Mouse (Mus musculus): Measurements from ENCODE around the gene Clic6.

Clic6 gene

GRCm38 (mm10) chr16:92518718-92519117, 33.2 kb downstream of the Clic6 start:
- no peak for ATAC-seq (ENCODE audit: insufficient number of reproducible peaks, low FRiP score, low TSS enrichment)

GRCm38 (mm10) chr16:92519820-92520492, 34.4 kb downstream of the Clic6 start:
- no peak for ATAC-seq (ENCODE audit: insufficient number of reproducible peaks, low FRiP score, low TSS enrichment)

GRCm38 (mm10) chr16:92523351-92523750, 37.8 kb downstream of the Clic6 start:
- ATAC-seq (ENCODE audit: insufficient number of reproducible peaks, low FRiP score, low TSS enrichment) = no peak

DNA sequence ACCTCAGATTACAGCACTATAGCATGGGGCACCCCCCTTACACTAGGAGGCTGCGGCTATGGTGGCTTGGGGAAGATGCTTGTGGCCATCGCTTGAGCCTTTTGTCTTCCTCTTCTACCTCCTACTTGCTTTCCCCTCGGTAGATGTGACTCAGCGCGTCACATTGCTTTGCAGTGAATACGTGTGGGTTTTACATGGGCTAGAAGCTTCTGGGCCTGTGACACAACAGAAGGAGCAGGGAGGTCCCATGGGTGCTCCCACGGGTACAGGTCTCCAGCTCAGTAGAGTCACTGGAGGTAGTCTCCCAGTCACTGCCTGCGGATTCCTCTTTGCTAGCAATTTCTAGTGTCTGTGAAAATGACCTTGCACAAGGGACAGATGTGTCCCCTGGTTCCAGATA, 39.1 kb downstream of the Clic6 start:
- no peak for ATAC-seq (ENCODE audit: insufficient number of reproducible peaks, low FRiP score, low TSS enrichment)

DNA sequence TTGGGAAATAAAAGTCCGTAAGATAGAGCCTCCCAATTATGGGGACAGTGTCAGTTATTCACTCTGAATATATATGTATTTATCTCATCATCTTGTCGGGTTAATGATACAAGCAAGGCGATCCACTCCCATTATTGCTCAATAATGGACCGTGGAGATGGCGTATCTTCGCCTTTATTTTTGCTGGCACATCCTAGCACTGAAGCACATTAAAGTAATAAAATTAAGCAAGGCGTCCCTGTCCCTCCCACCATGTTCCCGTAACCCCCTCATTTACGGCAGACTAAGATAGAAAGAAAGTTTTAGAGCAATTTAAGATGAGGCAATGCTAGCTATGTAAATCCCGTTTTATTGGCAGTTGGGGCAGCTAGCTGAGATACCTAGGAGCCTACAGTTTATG, 40.4 kb downstream of the Clic6 start:
- no peak for ATAC-seq (ENCODE audit: insufficient number of reproducible peaks, low FRiP score, low TSS enrichment)

- no peak for ATAC-seq (ENCODE audit: insufficient number of reproducible peaks, low FRiP score, low TSS enrichment)
Observed at GRCm38 (mm10) chr16:92535258-92535657, 49.7 kb downstream of the Clic6 start.

GRCm38 (mm10) chr16:92538356-92538755, 52.8 kb downstream of the Clic6 start:
- ATAC-seq (ENCODE audit: insufficient number of reproducible peaks, low FRiP score, low TSS enrichment) = no peak

GRCm38 (mm10) chr16:92544264-92544663, 58.7 kb downstream of the Clic6 start:
- no peak for ATAC-seq (ENCODE audit: insufficient number of reproducible peaks, low FRiP score, low TSS enrichment)

DNA sequence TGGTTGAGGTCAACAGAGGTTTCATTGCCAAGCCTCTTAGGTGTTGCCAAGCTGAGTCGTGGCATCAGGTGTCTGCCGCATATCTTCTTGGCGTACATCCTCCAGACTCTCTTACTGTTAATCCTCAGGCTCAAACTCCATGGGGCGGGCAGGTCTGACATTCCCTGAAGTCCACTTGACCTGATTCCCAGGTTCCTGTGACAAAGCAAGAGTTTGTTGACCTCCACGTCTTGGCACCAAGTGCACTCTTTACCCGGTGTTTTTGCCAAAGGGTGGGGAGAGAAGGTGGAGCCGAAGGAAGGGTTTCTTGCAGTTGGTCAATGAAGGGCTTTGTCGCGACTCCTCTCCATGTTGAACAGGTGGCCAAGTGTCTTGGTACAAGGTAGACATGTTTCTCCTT, 63.1 kb downstream of the Clic6 start:
- no peak for ATAC-seq (ENCODE audit: insufficient number of reproducible peaks, low FRiP score, low TSS enrichment)

DNA sequence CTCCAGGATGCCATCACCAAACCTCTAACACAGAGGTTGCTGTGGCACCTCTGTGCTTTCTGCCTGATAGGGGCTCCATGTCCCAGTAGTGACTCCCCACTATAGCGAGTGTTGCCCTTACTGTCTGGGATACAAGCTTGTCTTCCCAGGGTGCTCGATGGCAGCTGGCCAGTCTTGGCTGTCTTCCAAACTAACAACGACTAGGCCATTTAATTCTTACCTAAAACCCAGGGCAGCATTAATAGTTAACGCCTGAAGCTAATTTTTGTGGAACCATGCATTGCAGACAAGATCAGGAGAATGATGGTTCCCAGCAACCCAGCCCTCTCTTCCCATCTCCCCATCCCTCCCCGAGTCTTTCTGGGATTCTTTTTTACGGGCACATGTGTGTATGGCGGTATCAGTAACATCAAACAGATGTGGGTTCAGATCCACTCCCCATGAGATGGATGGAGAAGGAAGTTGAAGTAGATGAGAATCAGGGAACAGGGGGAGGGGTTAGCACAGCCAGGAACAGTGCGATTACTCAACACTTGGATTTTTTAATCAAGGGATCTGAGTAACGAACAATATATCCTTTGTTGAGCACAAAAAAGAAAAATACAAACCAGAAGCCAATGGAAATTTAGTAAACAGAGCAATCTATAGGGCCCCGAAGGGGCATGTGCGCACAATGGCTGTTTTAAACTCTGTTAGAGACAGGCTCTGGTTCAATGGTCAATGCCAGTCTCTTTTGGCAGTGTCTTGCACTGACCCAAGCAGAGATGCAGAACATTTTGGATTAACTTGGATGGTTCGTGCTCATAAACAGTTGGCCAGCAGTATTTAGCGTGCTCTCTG, 66.0 kb downstream of the Clic6 start:
- ATAC-seq (ENCODE audit: insufficient number of reproducible peaks, low FRiP score, low TSS enrichment) = no peak

DNA sequence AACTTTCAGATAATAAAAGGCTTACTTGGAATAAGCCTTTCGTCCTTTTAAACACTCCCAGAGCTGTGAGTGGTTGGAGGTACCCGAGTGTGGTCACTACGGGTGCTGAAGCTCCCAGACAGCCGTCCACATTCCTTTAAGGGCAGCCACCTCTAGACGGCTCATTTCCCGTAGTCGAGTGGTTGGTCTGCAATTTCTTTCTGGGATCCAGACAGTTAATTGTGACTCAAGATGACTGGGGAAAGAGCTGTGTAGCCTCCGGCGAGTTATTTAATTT, 66.5 kb downstream of the Clic6 start:
- ATAC-seq (ENCODE audit: insufficient number of reproducible peaks, low FRiP score, low TSS enrichment) = no peak

GRCm38 (mm10) chr16:92552858-92553257, 67.3 kb downstream of the Clic6 start:
- ATAC-seq (ENCODE audit: insufficient number of reproducible peaks, low FRiP score, low TSS enrichment) = no peak

GRCm38 (mm10) chr16:92555051-92555450, 69.5 kb downstream of the Clic6 start:
- no peak for ATAC-seq (ENCODE audit: insufficient number of reproducible peaks, low FRiP score, low TSS enrichment)

DNA sequence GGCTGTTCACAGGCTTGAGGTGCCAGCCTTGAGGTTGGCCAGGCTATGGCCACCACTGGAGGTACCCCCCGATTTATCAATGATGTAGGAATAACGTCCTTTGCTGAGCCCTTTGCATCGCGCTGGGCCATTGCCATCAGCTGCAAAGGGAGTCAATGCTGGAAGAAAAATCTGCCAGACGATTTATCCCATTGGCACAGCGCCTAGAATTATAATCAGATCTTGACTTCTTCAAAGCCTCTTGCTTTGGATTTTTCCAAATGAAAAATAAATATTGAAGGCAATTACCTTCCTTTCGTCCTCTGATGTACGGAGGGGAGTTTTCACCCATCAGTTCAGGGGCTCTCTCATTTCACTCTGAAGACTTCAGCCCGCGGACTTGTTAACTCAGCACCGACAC, 79.8 kb downstream of the Clic6 start:
- ATAC-seq (ENCODE audit: insufficient number of reproducible peaks, low FRiP score, low TSS enrichment) = no peak

GRCm38 (mm10) chr16:92565708-92566107, 80.2 kb downstream of the Clic6 start:
- ATAC-seq (ENCODE audit: insufficient number of reproducible peaks, low FRiP score, low TSS enrichment) = peak; percentile 81

DNA sequence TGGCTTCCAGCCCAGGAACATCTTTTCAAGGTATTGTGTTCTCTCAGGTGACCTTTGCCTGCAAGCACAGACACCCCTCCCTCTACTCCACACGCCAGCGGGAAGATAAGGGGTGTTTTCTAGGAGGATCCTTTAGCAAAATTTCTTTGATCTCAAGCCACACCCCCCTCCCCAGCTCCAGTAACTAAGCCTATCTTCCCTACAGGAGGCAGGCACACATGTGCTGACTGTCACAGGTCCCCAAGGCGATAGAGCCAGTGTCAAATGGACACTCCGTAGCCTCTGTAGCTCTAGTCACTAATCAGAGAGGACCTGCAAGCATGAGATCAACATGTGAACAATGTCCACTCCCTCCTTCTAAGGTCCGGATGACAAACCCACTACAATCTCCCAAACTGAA, 80.6 kb downstream of the Clic6 start:
- ATAC-seq (ENCODE audit: insufficient number of reproducible peaks, low FRiP score, low TSS enrichment) = no peak

DNA sequence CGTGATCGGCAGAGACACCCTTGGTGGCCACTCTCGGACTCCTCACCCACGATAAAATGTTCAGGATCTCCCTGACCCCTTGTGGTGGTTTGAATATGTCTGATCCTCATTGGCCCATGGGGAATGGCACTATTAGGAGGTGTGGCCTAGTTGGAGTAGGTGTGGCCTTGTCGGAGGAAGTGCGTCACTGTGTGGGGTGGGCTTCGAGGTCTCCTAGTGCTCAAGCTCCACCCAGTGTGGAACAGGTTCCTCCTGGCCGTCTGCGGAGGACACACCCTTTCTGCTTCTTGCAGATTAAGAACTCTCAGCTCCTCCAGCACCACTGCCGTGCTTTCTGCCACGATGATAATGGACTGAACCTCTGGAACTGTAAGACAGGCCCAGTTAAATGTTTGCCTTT, 85.7 kb downstream of the Clic6 start:
- no peak for ATAC-seq (ENCODE audit: insufficient number of reproducible peaks, low FRiP score, low TSS enrichment)

GRCm38 (mm10) chr16:92573193-92573592, 87.7 kb downstream of the Clic6 start:
- no peak for ATAC-seq (ENCODE audit: insufficient number of reproducible peaks, low FRiP score, low TSS enrichment)

- ATAC-seq (ENCODE audit: insufficient number of reproducible peaks, low FRiP score, low TSS enrichment) = no peak
Observed at GRCm38 (mm10) chr16:92575792-92576191, 90.3 kb downstream of the Clic6 start.

DNA sequence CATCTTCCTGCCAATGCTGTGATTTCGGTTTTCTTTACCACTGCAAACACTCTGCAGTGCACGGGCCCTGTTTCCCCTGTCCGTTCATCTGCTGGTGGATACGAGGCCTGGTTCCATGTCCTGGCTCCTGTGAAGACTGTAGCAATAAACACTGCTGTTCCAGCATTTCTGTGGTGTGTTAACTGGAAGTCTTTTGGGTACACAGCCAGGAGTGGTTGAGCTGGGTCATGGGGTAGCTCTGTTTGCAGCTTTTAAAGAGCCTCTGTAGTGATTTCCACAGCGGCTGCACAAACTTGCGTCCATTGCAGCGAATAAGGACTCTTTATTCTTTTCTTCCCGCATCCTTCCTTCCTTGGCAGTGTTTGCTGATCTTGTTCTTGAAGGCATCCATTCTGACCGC, 91.8 kb downstream of the Clic6 start:
- no peak for ATAC-seq (ENCODE audit: insufficient number of reproducible peaks, low FRiP score, low TSS enrichment)

DNA sequence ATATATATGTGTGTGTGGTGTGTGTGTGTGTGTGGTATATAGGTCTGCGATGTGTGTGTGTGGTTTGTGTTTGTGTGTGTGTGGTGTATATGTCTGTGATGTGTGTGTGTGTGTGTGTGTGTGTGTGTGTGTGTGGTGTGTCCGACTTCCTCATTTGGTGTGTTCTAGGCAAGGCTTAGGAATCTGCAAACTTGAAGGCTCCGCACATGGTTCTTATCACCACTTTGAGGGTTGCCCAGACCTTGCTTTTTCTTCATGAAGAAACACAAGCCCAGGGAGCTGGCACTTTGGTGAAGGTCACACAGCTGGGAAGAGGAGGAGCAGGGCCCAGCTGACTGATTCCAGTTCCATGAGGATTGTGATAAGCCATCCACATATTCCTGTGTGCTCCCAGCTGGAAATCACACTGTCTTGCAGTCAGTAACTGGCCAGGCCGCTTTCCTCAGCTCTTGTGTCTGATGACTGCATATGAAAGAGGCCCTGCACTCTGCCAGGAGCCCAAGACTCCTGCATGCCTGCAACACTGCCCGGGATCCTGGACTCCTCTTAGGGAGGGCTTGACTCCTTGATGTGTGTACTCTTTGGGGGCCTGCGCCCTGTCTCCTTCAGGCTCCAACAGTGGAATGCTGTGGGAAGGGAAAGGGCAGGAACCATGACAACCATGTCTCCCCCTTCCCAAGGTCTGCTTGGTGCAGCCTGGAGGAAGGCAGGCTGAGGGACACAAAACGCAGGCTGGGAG, 93.5 kb downstream of the Clic6 start:
- no peak for ATAC-seq (ENCODE audit: insufficient number of reproducible peaks, low FRiP score, low TSS enrichment)
